Mouse (Mus musculus) neural tube, embryonic 14.5 days (tissue): ENCODE measurements at regions not wholly inside any gene's neighbourhood (a gene's known extent, or its start where the extent isn't known, plus 50 kb on each side); places are given as distances from the start of the nearest gene placed in this dataset.

ENCODE experiments used
- ATAC-seq: fragments of 200-750 bp; cut with Nextera tagmentation; 2 replicates; pipeline ENCODE4 v1.8.0; 2017; ENCODE audit warnings: low read depth, mild to moderate bottlenecking, moderate TSS enrichment, moderate library complexity
- H3K27ac ChIP-seq: fragments of 300-500 bp; sonication (generic); 2 replicates; pipeline ENCODE4 v1.5.1; 2014; ENCODE audit warnings: low read depth, mild to moderate bottlenecking, control low read depth, low read length, moderate library complexity, mixed read lengths
- H3K27me3 ChIP-seq: fragments of 300-500 bp; sonication (generic); 2 replicates; pipeline ENCODE4 v1.6.1; 2014; ENCODE audit warnings: low read length; ENCODE audit not compliant: control insufficient read depth, insufficient read depth
- H3K36me3 ChIP-seq: fragments of 300-500 bp; sonication (generic); 2 replicates; pipeline ENCODE4 v1.6.1; 2014; ENCODE audit warnings: low read length, mixed read lengths; ENCODE audit not compliant: control insufficient read depth, insufficient read depth
- H3K4me1 ChIP-seq: fragments of 300-500 bp; sonication (generic); 2 replicates; pipeline ENCODE4 v1.6.1; 2014; ENCODE audit warnings: low read length; ENCODE audit not compliant: control insufficient read depth, insufficient read depth
- H3K4me2 ChIP-seq: fragments of 300-500 bp; sonication (generic); 2 replicates; pipeline ENCODE4 v1.6.1; 2014; ENCODE audit warnings: mild to moderate bottlenecking, low read depth, low read length, control low read depth
- H3K4me3 ChIP-seq: fragments of 300-500 bp; sonication (generic); 2 replicates; pipeline ENCODE4 v1.5.1; 2014; ENCODE audit warnings: low read depth, low read length, control low read depth, mixed read lengths
- H3K9ac ChIP-seq: fragments of 300-500 bp; sonication (generic); replicated peaks from 2 replicates; pipeline ENCODE4 v1.6.1; 2014; ENCODE audit warnings: low read depth, mild to moderate bottlenecking, control low read depth, low read length, mixed read lengths
- H3K9me3 ChIP-seq: fragments of 300-500 bp; sonication (generic); 2 replicates; pipeline ENCODE4 v1.6.1; 2016; ENCODE audit warnings: low read length; ENCODE audit not compliant: control insufficient read depth
- WGBS: fragments of 180-500 bp; shearing (Covaris S2); extraction: QIAGEN DNeasy Blood & Tissue Kit; methylation state at CpG from one replicate; pipeline ENCODE4 v1.1.7; 2014; 5-methylcytosine and 5-hydroxymethylcytosine counted together

- no peaks in the 10 kb centered on the region for H3K9me3 ChIP-seq
- H3K27me3 ChIP-seq: no peaks in the 10 kb centered on the region
- H3K4me2 ChIP-seq: no peak overlapping the region
- no peak for ATAC-seq
- H3K9ac ChIP-seq: no peak overlapping the region
- no peak overlapping the region for H3K27ac ChIP-seq
- no peaks in the 10 kb centered on the region for H3K36me3 ChIP-seq
- H3K4me1 ChIP-seq: no peaks in the 10 kb centered on the region
- no peak overlapping the region for H3K4me3 ChIP-seq
Measured at GRCm38 (mm10) chr9:89858005-89858404, 51.7 kb upstream of the Rasgrf1 start.

GRCm38 (mm10) chr9:89850491-89851282, 59.0 kb upstream of the Rasgrf1 start:
- Histone ChIP-seq H3K27me3 (no peaks in the 10 kb centered on the region), H3K4me3 (no peak overlapping the region), H3K9ac (no peak overlapping the region), H3K27ac (no peak overlapping the region), H3K36me3 (no peaks in the 10 kb centered on the region), H3K9me3 (no peaks in the 10 kb centered on the region), H3K4me2 (no peak overlapping the region), H3K4me1 (no peaks in the 10 kb centered on the region)
- no peak for ATAC-seq
- WGBS: 81% methylated on average over 10 of the region's 10 CpGs

- Histone ChIP-seq H3K4me1 (no peaks in the 10 kb centered on the region), H3K27ac (no peak overlapping the region), H3K9me3 (no peaks in the 10 kb centered on the region), H3K9ac (no peak overlapping the region), H3K4me3 (no peak overlapping the region), H3K4me2 (no peak overlapping the region), H3K36me3 (no peaks in the 10 kb centered on the region), H3K27me3 (no peaks in the 10 kb centered on the region)
- 80% methylated on average over 3 of the region's 3 CpGs for WGBS
- ATAC-seq: no peak
Measured at GRCm38 (mm10) chr9:89849947-89850346, 59.8 kb upstream of the Rasgrf1 start.

GRCm38 (mm10) chr9:89848571-89848970, 61.1 kb upstream of the Rasgrf1 start:
- Histone ChIP-seq H3K36me3 (no peaks in the 10 kb centered on the region), H3K9me3 (no peaks in the 10 kb centered on the region), H3K27ac (no peak overlapping the region), H3K4me2 (no peak overlapping the region), H3K27me3 (no peaks in the 10 kb centered on the region), H3K9ac (no peak overlapping the region), H3K4me1 (no peaks in the 10 kb centered on the region), H3K4me3 (no peak overlapping the region)
- no peak for ATAC-seq
- WGBS: 82% methylated on average over 3 of the region's 3 CpGs

- H3K36me3 ChIP-seq: no peaks in the 10 kb centered on the region
- no peak overlapping the region for H3K4me3 ChIP-seq
- H3K4me2 ChIP-seq: no peak overlapping the region
- H3K4me1 ChIP-seq: no peaks in the 10 kb centered on the region
- no peaks in the 10 kb centered on the region for H3K9me3 ChIP-seq
- no peaks in the 10 kb centered on the region for H3K27me3 ChIP-seq
- no peak overlapping the region for H3K9ac ChIP-seq
- no peak overlapping the region for H3K27ac ChIP-seq
- no peak for ATAC-seq
Measured at GRCm38 (mm10) chr9:89846973-89847372, 62.7 kb upstream of the Rasgrf1 start.

GRCm38 (mm10) chr9:89842776-89843089, 67.0 kb upstream of the Rasgrf1 start:
- H3K4me2 ChIP-seq: no peak overlapping the region
- H3K36me3 ChIP-seq: no peaks in the 10 kb centered on the region
- H3K9me3 ChIP-seq: no peaks in the 10 kb centered on the region
- 91% methylated on average over 8 of the region's 8 CpGs for WGBS
- H3K4me3 ChIP-seq: no peak overlapping the region
- no peak overlapping the region for H3K9ac ChIP-seq
- no peaks in the 10 kb centered on the region for H3K4me1 ChIP-seq
- no peaks in the 10 kb centered on the region for H3K27me3 ChIP-seq
- no peak overlapping the region for H3K27ac ChIP-seq
- 0 out of 2 replicates have a peak, but pooled peaks have one; percentile 2 for ATAC-seq

GRCm38 (mm10) chr9:89841866-89842775, 67.6 kb upstream of the Rasgrf1 start:
- peak; percentile 54; the same call in 1 of the 2 replicates for ATAC-seq
- no peak overlapping the region for H3K9ac ChIP-seq
- H3K27ac ChIP-seq: no peak overlapping the region
- no peaks in the 10 kb centered on the region for H3K4me1 ChIP-seq
- no peaks in the 10 kb centered on the region for H3K36me3 ChIP-seq
- H3K9me3 ChIP-seq: no peaks in the 10 kb centered on the region
- no peak overlapping the region for H3K4me2 ChIP-seq
- no peak overlapping the region for H3K4me3 ChIP-seq
- H3K27me3 ChIP-seq: no peaks in the 10 kb centered on the region
- 46% methylated on average over 12 of the region's 12 CpGs for WGBS

GRCm38 (mm10) chr9:89841371-89841770, 68.3 kb upstream of the Rasgrf1 start:
- 51% methylated on average over 2 of the region's 2 CpGs for WGBS
- no peak overlapping the region for H3K9ac ChIP-seq
- no peak overlapping the region for H3K27ac ChIP-seq

More at GRCm38 (mm10) chr9:89841371-89841770, 68.3 kb upstream of the Rasgrf1 start:
- no peak overlapping the region for H3K4me2 ChIP-seq
- no peak for ATAC-seq
- H3K9me3 ChIP-seq: no peaks in the 10 kb centered on the region
- no peak overlapping the region for H3K4me3 ChIP-seq
- H3K27me3 ChIP-seq: no peaks in the 10 kb centered on the region
- H3K36me3 ChIP-seq: no peaks in the 10 kb centered on the region
- H3K4me1 ChIP-seq: no peaks in the 10 kb centered on the region
